Mouse (Mus musculus): ENCODE results near the gene Lipc. TPM values are rescaled to one million over a fixed set of nuclear protein-coding genes. Genes with fewer than 3 reads are reported as not detected.
A peak's percentile ranks its signal among the peaks of the same experiment; 100 is the strongest.

Gene Lipc
- total RNA-seq (2021): not detected
- long read RNA-seq, experiment 1: 0 reads
- long read RNA-seq, experiment 2: 0 reads

DNA sequence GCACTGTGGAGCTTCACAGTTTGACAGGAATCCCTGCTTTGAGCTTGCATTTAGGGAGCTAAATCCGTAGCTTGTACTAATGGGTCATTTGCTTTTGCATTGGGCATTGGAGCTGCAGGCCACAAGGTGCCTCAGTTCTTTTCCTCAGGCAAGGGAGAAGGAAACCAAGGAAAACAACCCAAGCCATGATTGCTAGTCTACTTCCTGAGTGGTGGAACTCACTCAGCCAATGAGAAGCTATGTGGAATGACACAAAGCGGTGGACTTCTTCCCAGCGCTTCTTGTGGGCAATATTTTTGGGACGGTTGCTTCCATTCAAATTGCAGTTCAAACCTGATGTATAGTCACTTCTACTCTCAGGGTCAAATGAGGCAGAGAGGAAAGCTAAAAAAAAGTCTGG lies at the start of gene Lipc:
Gene Lipc, minus strand, starts transcription at position 101 of the 400 bp plus-strand sequence.
- DNase-seq (ENCODE audit: low spot score in 2 of 2): no peak

DNA sequence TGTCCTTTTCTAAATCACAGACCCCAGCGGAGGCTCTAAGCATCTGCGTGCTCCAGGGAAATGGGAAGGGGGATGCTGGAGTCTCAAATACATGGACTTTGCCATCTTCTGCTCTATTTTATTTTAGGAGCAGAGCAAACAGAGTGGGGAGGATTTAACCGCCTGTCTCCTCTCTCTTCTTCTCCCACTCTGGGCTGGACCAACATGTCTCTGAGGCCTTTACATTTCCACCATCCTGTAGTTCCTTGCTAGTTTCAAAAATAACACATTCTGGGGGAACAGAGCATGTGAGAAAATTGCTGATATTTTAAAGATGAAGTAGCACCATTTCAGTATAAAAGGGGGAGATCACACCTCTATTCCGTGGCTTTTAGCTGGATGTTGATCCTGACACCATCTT lies 47.1 kb upstream of the Lipc start:
- DNase-seq (ENCODE audit: low spot score in 2 of 2): peak in 1 of 2 experiments; percentile 13

DNA sequence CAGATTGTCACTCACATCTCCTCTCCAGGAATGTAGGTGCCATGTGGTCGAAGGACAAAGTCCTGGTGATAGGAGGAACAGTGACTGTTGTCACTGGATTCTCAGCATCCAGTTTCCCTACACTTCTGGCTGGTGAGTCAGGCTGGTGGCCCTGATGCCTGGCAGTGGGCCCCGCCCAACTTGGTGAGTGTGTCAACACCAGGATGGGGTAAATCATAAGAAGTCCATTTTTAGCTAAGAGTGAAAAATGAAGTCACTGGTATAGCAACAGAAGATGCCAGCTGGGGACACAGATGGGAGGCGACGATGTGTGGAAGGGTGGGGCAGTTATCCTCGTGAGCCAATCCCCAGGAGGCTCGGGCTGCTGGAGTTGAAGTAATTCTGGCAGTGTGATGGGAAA lies 46.7 kb upstream of the Lipc start:
- DNase-seq (ENCODE audit: low spot score in 2 of 2): peak; percentile 77 to 88

DNA sequence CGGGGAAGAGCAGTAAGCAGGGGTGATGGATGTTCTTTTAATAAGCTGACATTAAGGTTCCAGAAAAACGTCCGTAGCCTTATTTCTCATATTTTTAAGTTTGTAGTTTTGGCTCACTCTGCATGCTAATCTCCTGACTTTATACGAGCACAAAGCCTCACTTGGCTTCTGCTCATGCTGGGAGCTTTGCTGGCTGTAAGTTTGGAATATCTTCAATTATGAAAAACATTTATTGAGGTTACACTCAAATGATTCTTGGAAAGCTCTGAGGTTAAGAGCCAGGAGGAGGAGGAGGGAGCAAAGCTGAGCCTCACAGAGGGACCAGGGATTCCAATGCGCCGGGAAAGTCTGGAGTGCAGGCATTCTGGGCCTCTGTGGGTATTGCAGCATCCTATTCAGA lies 41.3 kb upstream of the Lipc start:
- no peak for DNase-seq (ENCODE audit: low spot score in 2 of 2)

DNA sequence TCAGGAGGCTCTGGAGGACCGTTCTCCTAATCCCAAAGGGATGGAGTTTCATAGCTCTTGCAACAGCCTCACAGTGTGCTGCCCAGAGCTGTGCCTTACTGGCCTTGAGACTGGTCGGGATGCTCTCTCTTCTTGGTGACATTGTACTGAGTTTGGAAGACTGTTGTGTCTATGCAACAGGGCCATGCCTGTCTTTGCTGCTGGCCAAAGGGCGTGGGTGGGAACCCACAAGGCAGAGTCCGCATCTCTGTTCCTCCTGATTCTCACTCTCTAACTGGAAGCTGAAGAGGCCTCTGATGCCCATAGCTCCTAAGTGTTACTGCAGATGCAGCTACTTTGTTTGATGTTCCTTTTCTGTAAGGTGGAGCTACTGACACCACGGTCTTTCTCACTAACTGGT lies 39.4 kb upstream of the Lipc start:
- no peak for DNase-seq (ENCODE audit: low spot score in 2 of 2)

DNA sequence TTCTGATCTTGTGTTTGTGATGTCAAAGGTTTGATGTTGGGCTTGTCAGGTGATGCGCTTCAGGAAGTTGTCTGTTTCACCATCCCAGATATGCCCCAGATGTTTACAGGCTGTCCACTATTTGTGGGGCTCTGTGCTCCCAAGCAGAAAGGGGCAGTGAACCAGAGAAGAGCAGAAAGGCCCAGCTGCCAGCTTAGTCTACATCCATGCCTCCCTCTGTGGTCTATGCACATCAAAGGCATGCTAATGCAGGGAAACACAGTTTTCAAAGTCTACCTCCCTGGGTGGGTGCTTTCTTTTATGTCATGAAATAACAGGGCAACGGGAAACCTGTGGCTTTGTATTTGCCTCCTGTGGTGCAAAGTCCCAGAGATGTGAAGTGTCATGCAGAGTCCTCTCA lies 35.2 kb upstream of the Lipc start:
- DNase-seq (ENCODE audit: low spot score in 2 of 2): no peak

DNA sequence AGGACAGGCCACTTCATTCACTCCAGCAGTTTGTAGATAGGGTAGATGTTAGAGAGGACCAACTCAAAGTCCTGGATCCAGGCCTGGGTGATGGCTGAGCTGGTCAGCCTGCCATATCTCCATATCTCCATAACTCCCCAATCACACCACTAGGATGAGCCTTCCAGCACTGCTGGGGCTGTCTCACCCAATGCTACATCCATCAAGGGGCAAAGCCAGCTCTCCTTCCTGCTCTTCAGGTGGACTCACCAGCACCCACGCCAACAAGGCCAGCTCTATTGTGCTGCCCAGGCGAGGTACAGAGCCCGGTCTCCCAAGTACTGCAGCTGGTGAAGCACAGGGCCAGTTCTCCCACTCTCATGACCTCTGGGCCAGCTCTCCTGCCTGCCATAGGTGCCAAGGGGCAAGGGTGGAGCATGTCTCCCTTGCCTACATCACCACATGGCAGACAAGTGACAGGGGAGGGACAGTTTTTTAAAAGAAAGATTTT lies 31.0 kb upstream of the Lipc start:
- no peak for DNase-seq (ENCODE audit: low spot score in 2 of 2)

DNA sequence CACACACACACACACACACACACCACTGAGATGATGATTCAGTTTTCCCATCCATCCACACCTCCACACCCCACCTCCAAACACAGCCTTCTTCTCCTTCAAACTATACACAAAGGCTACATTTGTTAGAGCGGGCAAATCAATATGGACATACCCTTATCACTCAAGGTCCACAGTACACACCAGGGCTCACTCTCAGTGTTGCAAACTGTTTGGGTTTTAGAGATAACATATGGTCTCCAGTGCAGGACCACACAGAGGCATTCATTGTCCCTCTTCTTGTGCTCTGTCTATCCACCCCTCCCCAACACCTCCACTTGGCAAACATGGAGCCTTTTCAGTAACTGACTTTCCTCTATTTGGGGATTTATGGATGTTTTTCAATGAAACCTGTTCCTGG lies 29.7 kb upstream of the Lipc start:
- DNase-seq (ENCODE audit: low spot score in 2 of 2): no peak

DNA sequence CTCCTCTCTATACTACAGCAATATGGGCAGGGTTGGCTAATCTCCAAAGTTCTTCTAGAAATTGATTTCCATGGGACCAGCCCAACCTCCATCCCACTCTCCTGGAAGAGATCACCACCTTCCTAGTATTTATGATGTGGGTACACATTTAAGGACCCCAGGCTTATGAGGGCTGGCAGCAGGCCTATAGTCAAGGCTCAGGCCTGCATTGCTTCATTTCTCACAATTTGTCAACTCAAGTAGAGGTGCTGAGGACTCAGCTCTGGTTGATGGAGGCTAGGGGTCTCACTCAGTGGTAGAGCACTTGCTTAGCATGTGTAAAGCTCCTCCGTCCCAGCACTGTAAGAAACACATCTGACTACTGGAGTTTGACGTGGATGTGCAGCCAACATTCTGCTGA lies 27.6 kb upstream of the Lipc start:
- no peak for DNase-seq (ENCODE audit: low spot score in 2 of 2)

DNA sequence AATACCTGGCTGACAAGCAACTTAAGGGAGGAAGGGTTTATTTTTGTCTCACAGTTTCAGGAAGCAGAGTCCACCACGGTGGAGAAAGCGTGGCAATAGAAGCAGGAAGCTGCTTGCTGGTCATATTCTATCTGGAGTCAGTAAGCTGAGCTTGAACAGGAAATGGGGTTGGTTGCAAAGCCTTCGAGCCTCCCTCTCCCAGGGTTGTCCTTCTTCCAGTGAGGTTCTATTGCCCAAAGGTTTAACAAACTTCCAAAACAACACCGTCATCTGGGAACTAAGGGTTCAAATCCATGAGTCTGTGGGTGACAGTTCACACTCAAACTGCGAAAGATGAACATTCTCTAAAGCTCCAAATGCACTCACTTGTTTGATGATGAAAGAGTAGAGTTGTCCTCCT lies 27.1 kb upstream of the Lipc start:
- no peak for DNase-seq (ENCODE audit: low spot score in 2 of 2)

DNA sequence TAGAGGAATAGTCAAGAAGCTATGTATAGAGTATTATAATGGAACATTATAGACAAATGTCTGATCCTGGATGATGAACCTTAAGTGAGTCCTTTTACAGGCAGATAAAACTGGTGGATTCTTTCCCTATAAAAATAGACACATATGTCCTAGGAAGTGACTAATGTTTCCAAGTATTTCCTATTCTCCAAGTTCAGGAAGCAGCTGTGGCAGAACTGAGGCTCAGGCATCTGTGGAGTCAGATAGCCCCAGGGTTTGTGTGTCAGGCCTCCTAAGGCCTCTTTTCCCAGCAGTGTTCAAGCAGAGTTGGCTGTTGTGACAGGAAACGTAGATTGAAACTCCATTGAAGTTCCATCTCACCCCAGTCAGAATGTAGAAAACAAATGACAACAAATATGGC lies 25.4 kb upstream of the Lipc start:
- DNase-seq (ENCODE audit: low spot score in 2 of 2): no peak

DNA sequence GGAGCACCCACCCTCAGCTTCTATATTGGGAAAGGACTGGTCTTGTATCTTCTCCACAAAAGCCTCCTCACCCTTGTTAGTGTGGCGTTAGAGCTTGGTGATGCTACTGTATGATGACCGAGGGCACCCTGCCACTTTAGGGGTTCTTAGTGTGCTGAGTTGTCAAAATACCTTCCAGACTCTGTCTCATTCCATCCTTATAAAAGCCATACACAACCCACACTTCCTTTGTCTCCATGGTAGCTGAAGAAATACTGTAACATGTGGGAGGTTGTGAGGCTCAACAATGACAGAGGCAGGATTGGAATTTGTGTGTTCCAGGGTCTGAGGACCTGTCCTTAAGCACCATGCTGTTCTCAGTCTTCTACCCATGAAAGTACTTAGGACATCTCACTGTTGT lies 23.9 kb upstream of the Lipc start:
- no peak for DNase-seq (ENCODE audit: low spot score in 2 of 2)

DNA sequence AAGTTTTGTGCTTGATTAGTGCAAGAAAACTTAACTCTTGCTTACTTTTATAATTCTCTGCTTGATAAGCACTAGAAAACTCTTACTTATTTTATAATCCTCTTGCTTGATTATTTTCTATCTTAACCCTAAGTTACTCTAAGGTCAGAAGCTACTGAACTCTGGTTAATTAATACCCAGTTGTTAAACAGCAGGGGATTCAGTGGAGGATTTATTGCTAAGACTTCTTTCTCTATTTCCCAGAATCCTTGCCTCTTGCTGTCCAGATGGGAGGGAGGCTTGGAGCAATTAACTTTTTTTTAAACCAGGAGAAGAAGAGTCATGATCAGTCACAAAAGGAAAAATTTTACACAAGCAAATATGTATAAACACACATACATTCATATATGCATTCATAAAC lies 21.3 kb upstream of the Lipc start:
- no peak for DNase-seq (ENCODE audit: low spot score in 2 of 2)

DNA sequence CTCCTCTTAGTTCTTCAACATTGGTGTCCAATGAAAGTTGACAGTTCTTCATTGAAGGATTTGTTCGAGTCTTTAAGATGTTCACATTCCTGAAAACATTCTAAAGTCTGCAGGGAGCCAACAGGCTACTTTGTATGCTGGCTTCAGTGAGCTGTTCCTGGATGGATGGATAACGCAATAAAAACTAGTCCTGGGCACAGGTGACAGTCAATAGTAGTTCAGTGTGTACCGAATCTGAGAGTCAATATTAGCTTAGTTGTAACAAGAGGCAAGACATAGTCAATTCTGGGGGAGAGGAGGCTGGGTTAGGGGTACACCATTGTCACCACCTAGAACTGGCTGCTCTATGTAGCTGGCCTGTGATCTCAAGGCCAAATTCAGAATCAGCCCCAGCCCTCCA lies 17.2 kb upstream of the Lipc start:
- no peak for DNase-seq (ENCODE audit: low spot score in 2 of 2)

DNA sequence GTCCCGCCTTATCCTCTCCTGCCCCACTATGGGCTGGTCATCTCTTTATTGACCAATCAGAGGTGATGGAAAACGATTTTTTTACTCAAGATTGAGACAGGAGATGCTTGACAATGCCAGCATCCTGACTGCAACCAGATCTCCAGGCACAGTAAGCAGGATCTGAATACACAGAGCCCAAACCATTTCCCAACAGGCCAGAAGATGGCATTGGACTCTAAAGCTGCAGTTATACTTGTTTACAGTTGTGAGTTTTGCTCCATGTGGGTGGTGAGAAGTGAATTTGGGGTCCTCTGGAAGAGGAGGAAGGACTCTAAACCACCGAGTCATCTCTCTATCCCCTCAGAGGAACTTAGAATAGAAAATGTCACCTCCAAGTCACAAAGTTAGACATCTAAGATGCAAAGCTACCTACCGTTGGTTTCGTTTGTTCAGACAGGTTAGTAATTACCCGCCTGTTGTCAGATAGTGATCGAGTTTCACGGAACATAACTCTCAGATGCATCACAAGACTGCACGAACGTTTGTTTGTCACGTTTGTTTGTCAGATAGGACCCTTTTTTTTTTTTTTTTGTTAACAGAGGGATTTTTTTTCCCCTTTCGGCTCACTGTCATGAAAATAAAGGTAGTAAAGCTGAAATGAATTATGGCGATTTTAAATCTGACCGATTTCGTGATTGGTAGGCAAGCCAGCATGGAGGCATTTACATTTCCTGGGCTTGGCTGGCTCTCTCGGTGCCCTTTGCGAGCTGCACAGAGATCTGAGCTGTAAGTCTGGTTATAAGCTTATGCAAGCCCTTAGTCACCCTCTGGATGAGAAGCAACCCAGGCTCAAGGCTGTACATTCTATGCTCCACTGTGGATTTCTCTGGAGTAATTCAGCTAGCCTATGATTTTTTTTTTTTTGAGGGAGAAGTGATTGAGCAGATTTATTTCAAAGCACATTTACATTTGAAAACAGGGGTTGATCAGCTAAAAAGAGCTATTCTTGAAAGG lies 14.3 kb upstream of the Lipc start:
- no peak for DNase-seq (ENCODE audit: low spot score in 2 of 2)

DNA sequence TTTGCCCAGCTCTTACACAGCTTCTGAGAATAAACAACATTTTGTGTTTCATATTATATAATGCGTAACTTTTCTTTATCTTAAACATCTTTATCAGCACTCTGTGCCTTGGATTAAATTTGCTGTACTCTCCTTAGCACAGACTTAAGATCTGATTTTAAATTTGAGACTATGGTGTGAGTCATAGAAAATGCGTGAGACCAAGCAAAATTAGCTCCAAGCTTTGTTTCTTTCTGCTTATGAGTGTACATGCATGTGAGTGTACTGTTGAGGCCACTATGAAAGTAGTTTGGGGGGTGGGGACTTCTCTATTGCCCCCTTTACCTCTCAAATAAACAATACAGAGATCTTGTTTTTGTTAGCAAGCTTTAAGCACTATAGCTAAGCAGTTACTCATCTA lies 13.4 kb upstream of the Lipc start:
- DNase-seq (ENCODE audit: low spot score in 2 of 2): no peak

DNA sequence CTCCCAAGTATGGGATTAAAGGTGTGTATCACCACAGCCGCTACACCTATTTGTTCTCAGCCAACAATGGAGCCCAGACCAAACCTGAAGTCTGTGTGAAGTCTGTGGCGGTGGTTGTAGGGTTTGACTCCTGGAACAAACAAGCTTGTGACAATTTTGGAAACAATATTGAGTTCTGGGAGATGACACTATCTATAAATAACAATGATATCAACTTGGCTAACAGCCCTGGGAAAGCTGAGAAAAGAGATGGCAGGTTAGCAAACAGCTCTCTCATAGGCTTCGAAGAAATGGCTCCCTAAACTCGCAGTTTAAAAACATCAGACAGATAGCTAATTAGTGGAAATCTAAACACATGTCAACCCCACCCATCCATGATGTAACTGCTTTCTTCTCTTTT lies 13.0 kb upstream of the Lipc start:
- DNase-seq (ENCODE audit: low spot score in 2 of 2): no peak

DNA sequence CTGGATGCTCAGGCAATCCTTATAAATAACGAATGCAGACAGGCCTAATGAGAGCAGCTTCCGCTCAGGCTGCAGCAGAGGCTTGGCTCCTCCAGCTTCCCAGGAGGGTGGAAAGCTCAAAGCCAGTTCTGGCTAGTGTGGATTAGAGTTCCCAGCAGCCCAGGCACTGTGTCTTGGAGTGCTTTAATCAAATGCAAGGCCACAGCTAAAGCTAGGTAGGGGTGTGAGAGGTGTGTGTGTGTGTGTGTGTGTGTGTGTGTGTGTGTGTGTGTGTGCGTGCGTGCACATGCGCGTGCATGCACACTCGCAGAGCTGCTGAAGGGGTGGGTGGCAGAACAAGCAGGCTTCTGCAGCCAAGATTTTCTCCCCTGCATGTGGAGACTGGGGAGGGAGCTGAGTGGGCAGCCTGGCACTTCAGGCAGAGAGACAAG lies 11.4 kb upstream of the Lipc start:
- peak; percentile 32 to 67 for DNase-seq (ENCODE audit: low spot score in 2 of 2)

DNA sequence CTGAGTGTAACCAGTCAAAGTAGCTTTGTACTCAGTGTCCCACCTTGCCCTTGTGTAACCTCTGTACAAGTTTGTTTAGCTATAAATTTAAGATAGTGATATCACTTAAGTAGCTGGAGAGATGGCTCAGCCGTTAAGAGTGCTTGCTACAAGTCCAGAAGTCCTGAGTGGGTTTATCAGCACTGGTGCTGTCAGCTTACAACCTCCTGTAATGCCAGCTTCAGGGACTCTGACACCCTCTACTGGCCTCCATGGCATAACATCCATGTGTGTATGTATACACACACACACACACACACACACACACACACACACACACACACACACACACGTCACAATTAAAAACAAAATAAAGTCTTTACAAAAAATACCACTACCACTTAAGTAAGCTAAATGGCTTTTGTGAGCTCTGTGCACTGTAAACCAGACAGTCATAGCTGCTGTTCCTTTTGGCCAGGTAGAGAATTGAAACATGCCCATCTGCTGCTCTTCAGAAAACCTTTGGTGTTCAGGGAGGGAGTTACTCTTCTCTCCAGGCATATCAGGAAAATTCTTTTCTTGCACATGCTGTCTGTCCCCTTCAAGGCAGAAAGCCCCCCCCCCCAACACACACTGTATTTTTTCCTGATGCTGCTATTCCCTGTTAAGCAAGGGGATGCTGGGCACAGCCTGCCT lies 10.9 kb upstream of the Lipc start:
- no peak for DNase-seq (ENCODE audit: low spot score in 2 of 2)

DNA sequence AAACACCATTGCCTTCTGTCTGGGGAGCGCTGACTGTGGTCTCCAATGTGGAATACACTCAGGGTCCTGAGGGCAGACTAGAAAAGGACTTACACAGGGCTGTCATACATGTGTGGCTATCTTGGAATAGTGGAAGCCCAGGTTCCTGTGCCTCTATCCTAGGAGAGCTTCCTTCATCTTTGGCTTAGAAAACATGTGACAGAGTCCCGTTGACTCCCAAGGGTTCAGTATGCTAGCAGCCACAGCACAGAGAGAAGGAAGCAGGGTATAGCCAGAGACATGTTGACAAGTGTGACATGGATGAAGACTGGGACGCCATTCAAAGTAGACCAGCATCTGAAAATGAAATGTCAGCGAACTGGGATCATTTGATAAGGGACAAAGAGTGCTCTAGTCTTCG lies 8.3 kb upstream of the Lipc start:
- DNase-seq (ENCODE audit: low spot score in 2 of 2): no peak

DNA sequence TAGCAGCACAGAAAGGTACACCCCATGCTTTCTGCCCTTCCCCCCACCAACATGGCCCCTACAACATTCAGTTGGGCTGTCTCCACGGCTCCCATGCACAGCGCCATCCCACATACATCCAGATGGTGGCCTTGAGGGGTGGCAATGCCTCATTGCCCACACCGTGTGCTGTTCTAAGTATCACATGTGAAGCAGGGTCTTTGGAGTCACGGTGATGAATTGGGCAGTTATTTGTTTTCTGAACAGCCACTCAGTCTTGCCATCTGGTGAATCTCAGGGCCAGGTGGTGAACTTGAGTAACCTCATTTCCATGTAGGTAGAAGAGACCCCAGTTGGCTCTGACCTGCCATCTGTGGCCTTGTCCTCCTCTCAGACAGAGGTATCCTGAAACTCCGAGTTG lies 7.8 kb upstream of the Lipc start:
- no peak for DNase-seq (ENCODE audit: low spot score in 2 of 2)

DNA sequence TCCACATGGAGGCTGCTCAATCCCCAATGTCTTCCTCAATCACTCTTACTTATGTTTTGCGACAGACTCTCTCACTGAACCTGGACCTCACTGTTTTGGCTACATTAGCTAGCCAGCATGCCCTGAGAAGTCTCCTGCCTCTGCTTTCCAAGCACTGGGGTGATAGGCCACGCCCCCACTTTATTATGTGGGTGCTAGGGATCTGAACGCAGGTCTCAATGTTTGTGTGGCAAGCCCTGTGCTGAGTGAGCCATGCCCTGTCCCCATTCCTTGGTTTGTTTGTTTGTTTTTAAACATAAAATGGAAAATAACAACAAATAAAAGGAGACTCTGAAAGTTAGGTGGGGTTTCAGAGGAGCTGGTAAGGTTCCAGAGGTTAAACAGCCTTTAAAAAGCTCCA lies 7.4 kb upstream of the Lipc start:
- DNase-seq (ENCODE audit: low spot score in 2 of 2): no peak
